Comparison of ENCODE assay signal across 9 mouse cellular contexts in genomic region chr2:29716691-29717090, GRCm38 (mm10). TPM values are rescaled to one million over a fixed set of nuclear protein-coding genes. Genes with fewer than 3 reads are reported as not detected.
DNase-seq lines count a peak whose midpoint lies in the region; ATAC-seq and TF ChIP-seq lines count a peak whose summit lies in the region.
"Had no signal": no experiment of that assay in that cellular context is flagged by ENCODE, and none has a peak within 500 bp of the region (broad histone marks: within the 10 kb centered on the region; RNA-seq: fewer than 3 reads in every experiment).

No protein-coding gene starts in this region.

- no peak overlapping the region for H3K4me3 ChIP-seq in heart, embryonic 16.5 days (ENCODE audit: low read length)
- no peak overlapping the region for H3K4me3 ChIP-seq in cerebellum, adult 2 months (replicated peaks; ENCODE audit: insufficient read depth, low read depth, low read length)
- H3K4me3 ChIP-seq: megakaryocyte, embryonic 14.5 days had no signal

- peak overlapping the region; percentile 41; the same call in 1 of the 2 replicates for H3K9ac ChIP-seq in heart, embryonic 16.5 days (ENCODE audit: low read length)

- peak; percentile 96 for ATAC-seq in heart, embryonic 16.5 days (replicated peaks; ENCODE audit: extremely low read depth, insufficient read depth, low FRiP score)

- H3K4me1 ChIP-seq in heart, embryonic 16.5 days (ENCODE audit: control insufficient read depth, insufficient read depth, low read length), result peaks cover 36% of the 10 kb centered on the region
- peaks cover 30% of the 10 kb centered on the region for H3K4me1 ChIP-seq in cerebellum, adult 2 months (ENCODE audit: control insufficient read depth, insufficient read depth, low read length)

- H3K36me3 ChIP-seq in heart, embryonic 16.5 days (ENCODE audit: control insufficient read depth, insufficient read depth), result peaks cover 5% of the 10 kb centered on the region; the same call in 1 of the 2 replicates

- TF ChIP-seq POLR2A in cerebellum, adult 2 months (IDR thresholded peaks at IDR 0.05; ENCODE audit: borderline replicate concordance, insufficient read depth, low read length), result no peak

- WGBS in heart, embryonic 16.5 days, result 19% methylated on average over 6 of the region's 6 CpGs
- 37% methylated on average over 6 of the region's 6 CpGs for WGBS in cerebellum, adult 2 months

- DNase-seq in 3T3-L1 (ENCODE audit: low read depth, low spot score), result peak; percentile 94
- peak; percentile 61 for DNase-seq in brain, adult 2 months (ENCODE audit: low read depth, low spot score)
- peak; percentile 66 to 77 for DNase-seq in kidney, postnatal 4 days
- DNase-seq in neural tube, embryonic 10.5 days (ENCODE audit: extremely low spot score, low spot score), result peak; percentile 43
- no peak for DNase-seq in layer of hippocampus, adult 9-10 months (ENCODE audit: low spot score)
- no peak for DNase-seq in cerebellum, adult 8-10 months
- DNase-seq in cerebellum, adult 2 months, result no peak

- peak overlapping the region; percentile 50 for H3K4me2 ChIP-seq in heart, embryonic 16.5 days (ENCODE audit: low read depth, low read length)

- no peaks in the 10 kb centered on the region for H3K27me3 ChIP-seq in heart, embryonic 16.5 days (ENCODE audit: control insufficient read depth, insufficient read depth, low read length)
- H3K27me3 ChIP-seq in cerebellum, adult 2 months (ENCODE audit: control insufficient read depth, insufficient read depth, low read length), result no peaks in the 10 kb centered on the region
- H3K27me3 ChIP-seq: megakaryocyte, embryonic 14.5 days had no signal

- no peak for TF ChIP-seq CTCF in cerebellum, adult 2 months (IDR thresholded peaks at IDR 0.05; ENCODE audit: borderline replicate concordance, insufficient read depth, low read depth, low read length)

- H3K9me3 ChIP-seq in heart, embryonic 16.5 days (replicated peaks; ENCODE audit: control insufficient read depth, low read length), result no peaks in the 10 kb centered on the region
- H3K9me3 ChIP-seq: megakaryocyte, embryonic 14.5 days had no signal

- peak overlapping the region; percentile 97 for H3K27ac ChIP-seq in heart, embryonic 16.5 days (ENCODE audit: low read length)
- no peak overlapping the region for H3K27ac ChIP-seq in cerebellum, adult 2 months (ENCODE audit: insufficient read depth, low read length)

RNA-seq across cellular contexts. Expression of gene Gm13420, which starts 34.8 kb away (rescaled TPM):
- not detected in 2 replicates for polyA plus RNA-seq in heart, embryonic 16.5 days (2015; fragmentation: Nextera tagmentation; extraction: Ambion mirVana)
- polyA plus RNA-seq in cerebellum, adult 2 months (2012; rRNA removed), result 0.19 and 0.28 TPM in 2 replicates

RNA-seq across cellular contexts. Expression of gene Gm13547, which starts 42.4 kb away (rescaled TPM):
- polyA plus RNA-seq in heart, embryonic 16.5 days (2015; fragmentation: Nextera tagmentation; extraction: Ambion mirVana), result 0.32 TPM in 1 of 2 replicates, not detected in the other
- not detected in 2 replicates for polyA plus RNA-seq in cerebellum, adult 2 months (2012; rRNA removed)

Comparison
In these comparisons a context has a peak if more than half of its experiments do, and no peak if none do; other contexts are left out.
1. DNase-seq: peak in 3T3-L1 (single experiment), brain, adult 2 months (single experiment), kidney, postnatal 4 days (2 of 2) and neural tube, embryonic 10.5 days (single experiment); none in layer of hippocampus, adult 9-10 months (single experiment), cerebellum, adult 8-10 months (single experiment) and cerebellum, adult 2 months (0 of 2).